Mouse (Mus musculus) small intestine, adult 2 months (tissue): ENCODE measurements around the gene Gm17720.

ENCODE experiments used
- CTCF ChIP-seq: fragments of 200-500 bp; IDR thresholded peaks from 2 replicates; pipeline ENCODE4 v1.5.1; 2012; ENCODE audit warnings: low read depth, mild to moderate bottlenecking, control low read depth, inconsistent platforms, low read length, moderate library complexity, mixed read lengths; ENCODE audit not compliant: insufficient replicate concordance, insufficient read length; ENCODE audit errors: extremely low read depth
- POLR2A ChIP-seq: fragments of 200-500 bp; IDR thresholded peaks from 2 replicates; pipeline ENCODE4 v1.6.1; 2012; ENCODE audit warnings: low read depth, mild to moderate bottlenecking, control low read depth, inconsistent platforms, low read length, moderate library complexity

GRCm38 (mm10) chr8:110039216-110039615 is 63.3 kb downstream of the Gm17720 start:
- no peak for TF ChIP-seq POLR2A
- no peak for TF ChIP-seq CTCF
